Mouse (Mus musculus) ES-Bruce4 (cell line): ENCODE results near the gene C130032M10Rik.

Experiments used
- EP300 ChIP-seq: IDR thresholded peaks from 2 replicates; pipeline ENCODE4 v1.6.1; 2011; ENCODE audit warnings: low read depth, low read length; ENCODE audit not compliant: insufficient read depth
- POLR2A ChIP-seq: IDR thresholded peaks from one replicate; pipeline ENCODE4 v1.8.1; 2011; ENCODE audit warnings: low read length; ENCODE audit not compliant: insufficient read depth

DNA sequence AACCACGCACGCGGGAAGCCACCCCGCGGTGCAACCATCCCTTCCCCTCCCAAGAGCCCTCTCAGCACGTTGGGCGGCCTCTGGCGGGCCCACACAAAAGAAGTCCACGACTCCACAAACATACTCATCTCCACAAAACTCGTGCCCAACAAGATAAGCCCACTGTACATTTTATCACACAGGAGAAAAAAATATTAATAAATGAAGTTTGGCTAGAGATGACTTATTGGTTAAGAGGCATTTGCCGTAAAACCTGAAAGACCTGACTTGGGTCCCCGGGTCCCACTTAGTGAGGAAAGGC lies 46.1 kb downstream of the C130032M10Rik start:
- no peak for TF ChIP-seq EP300
- TF ChIP-seq POLR2A: no peak
